Mouse (Mus musculus) myocyte (in vitro differentiated cells): ENCODE results near the gene Tdo2.

ENCODE experiments used
- CEBPB ChIP-seq: IDR thresholded peaks from 2 replicates; pipeline ENCODE4 v1.6.1; 2011; ENCODE audit warnings: mild to moderate bottlenecking, moderate library complexity; ENCODE audit not compliant: poor library complexity, insufficient read depth, severe bottlenecking
- E2F4 ChIP-seq: IDR thresholded peaks from one replicate; pipeline ENCODE4 v1.6.1; 2011; ENCODE audit warnings: mild to moderate bottlenecking, control low read depth, moderate library complexity; ENCODE audit not compliant: insufficient read depth
- MAX ChIP-seq: IDR thresholded peaks from one replicate; pipeline ENCODE4 v1.6.1; 2011; ENCODE audit warnings: low read depth, mild to moderate bottlenecking, control low read depth
- MYOD1 ChIP-seq, 3 experiments: IDR thresholded peaks; one replicate each; pipeline ENCODE4 v1.6.1; 2011; ENCODE audit warnings: control low read depth in 2 of 3, low read depth in 2 of 3, mild to moderate bottlenecking in 2 of 3, moderate library complexity in 1 of 3; ENCODE audit not compliant: insufficient read length in 2 of 3, control insufficient read depth in 1 of 3
- MYOG ChIP-seq, 3 experiments: IDR thresholded peaks; one replicate each; pipeline ENCODE4 v1.6.1; 2011; ENCODE audit warnings: control low read depth in 2 of 3, low read depth in 2 of 3, mild to moderate bottlenecking in 2 of 3; ENCODE audit not compliant: insufficient read length in 2 of 3, control insufficient read depth in 1 of 3, insufficient read depth in 1 of 3
- POLR2A ChIP-seq: IDR thresholded peaks from one replicate; pipeline ENCODE4 v1.6.1; 2011; ENCODE audit warnings: low read depth, mild to moderate bottlenecking, control low read depth, moderate library complexity; ENCODE audit not compliant: insufficient read length
- POLR2AphosphoS2 ChIP-seq: IDR thresholded peaks from one replicate; pipeline ENCODE4 v1.6.1; 2011; ENCODE audit warnings: low read depth, control low read depth; ENCODE audit not compliant: insufficient read length
- REST ChIP-seq: IDR thresholded peaks from one replicate; pipeline ENCODE4 v1.6.1; 2011; ENCODE audit warnings: mild to moderate bottlenecking, control low read depth, moderate library complexity; ENCODE audit not compliant: insufficient read depth, insufficient read length
- SRF ChIP-seq: IDR thresholded peaks from one replicate; pipeline ENCODE4 v1.6.1; 2011; ENCODE audit warnings: low read depth; ENCODE audit not compliant: control insufficient read depth, insufficient read length
- TCF12 ChIP-seq: IDR thresholded peaks from one replicate; pipeline ENCODE4 v1.6.1; 2011; ENCODE audit warnings: mild to moderate bottlenecking, control low read depth; ENCODE audit not compliant: poor library complexity, insufficient read depth, severe bottlenecking
- USF1 ChIP-seq: IDR thresholded peaks from one replicate; pipeline ENCODE4 v1.6.1; 2011; ENCODE audit warnings: low read depth, mild to moderate bottlenecking, control low read depth, moderate library complexity

GRCm38 (mm10) chr3:81926764-81927325, 49.2 kb downstream of the Tdo2 start:
- TF ChIP-seq E2F4 (no peak), USF1 (no peak), POLR2A (no peak), POLR2AphosphoS2 (no peak), TCF12 (no peak), MYOD1 (IDR thresholded peaks at IDR 0.05; ENCODE audit: control insufficient read depth in 1 of 3, insufficient read length in 2 of 3, low read depth in 2 of 3) (no peak), MAX (no peak), MYOG (IDR thresholded peaks at IDR 0.05; ENCODE audit: control insufficient read depth in 1 of 3, insufficient read depth in 1 of 3, insufficient read length in 2 of 3, low read depth in 2 of 3) (no peak), CEBPB (no peak), REST (no peak), SRF (no peak)
